Mouse (Mus musculus) embryonic stem cell, embryonic (primary cell): ENCODE results near the gene Cdx4.

ENCODE experiments used
- CTCF ChIA-PET, 4 experiments: fragments of 300-600 bp in 2 of 4; fragments of 350-600 bp in 2 of 4; sonication (Branson Sonifier 250); formaldehyde crosslinking; loops; one replicate each; lab custom pipeline; 2022; ENCODE audit warnings: inconsistent platforms in 2 of 4; lab: Charles Lee
- POLR2A ChIA-PET, 4 experiments: fragments of 300-600 bp in 2 of 4; fragments of 350-600 bp in 2 of 4; sonication (Branson Sonifier 250); formaldehyde crosslinking; loops; one replicate each; lab custom pipeline; 2022; ENCODE audit warnings: antibody characterized with exemption in 4 of 4, inconsistent platforms in 1 of 4; lab: Charles Lee

The Cdx4 gene

DNA sequence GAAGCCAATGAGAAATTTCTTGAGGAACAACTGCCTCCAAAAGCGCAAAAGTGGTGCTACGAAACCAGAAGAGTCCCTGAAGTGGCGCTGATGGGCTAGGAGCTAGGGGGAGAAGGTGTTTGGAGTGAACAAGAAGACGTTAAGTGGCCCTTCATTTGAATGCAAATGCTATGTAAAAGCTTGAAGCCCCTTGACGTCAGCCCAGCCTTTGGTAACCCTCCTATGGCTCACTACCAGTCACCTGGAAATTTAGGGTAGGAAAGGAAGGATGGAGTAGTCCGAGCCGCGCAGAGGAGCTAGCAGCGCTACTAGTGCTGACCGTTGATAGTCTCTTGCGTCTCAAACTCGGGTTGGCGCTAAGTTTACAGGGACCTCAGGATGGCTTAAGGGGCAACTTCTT, at the start of gene Cdx4:
Gene Cdx4 (plus strand): TSS at position 253 of the 400 bp plus-strand sequence.
- POLR2A ChIA-PET: interaction anchor here (0.5 to 3.2 kb wide), 30 partner anchors 8 to 126 kb away, joined by 3 to 44 read pairs (median 4); partner anchors contain the start of gene Chic1 (in 1 of the 4)
- CTCF ChIA-PET: interaction anchor here in 3 of 4 experiments (0.6 to 1.5 kb wide), 5 partner anchors 37 to 122 kb away, joined by 3 read pairs; no protein-coding TSS in a partner anchor

DNA sequence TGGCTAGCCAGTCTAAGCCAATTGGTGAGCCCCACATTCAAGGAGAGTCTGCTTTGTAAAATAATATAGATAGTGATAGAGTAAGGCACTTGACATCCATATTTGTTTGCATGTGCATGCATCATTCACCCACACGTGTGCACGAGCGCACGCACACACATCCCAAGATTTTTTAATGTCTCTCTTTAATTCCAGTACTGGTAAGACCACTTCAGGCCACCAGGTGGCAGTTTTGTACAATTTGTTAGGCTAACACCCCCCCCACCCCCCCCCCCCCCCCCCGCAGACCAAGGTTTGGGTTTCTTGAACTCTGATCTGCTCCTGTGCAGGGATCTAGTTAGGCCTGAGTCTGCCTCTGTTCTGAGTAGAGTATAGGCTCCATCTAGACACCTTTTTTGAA, 46.9 kb upstream of the Cdx4 start:
- ChIA-PET POLR2A (interaction anchor here (0.7 to 2.9 kb wide), 28 partner anchors 10 to 173 kb away, joined by 3 to 16 read pairs (median 4); partner anchors contain the start of genes Cdx4 (in 2 of the 4) and Chic1 (in 1 of the 4)), CTCF (interaction anchor here (0.5 to 1.7 kb wide), 17 partner anchors 7 to 170 kb away, joined by 3 to 10 read pairs (median 4); partner anchors contain the start of gene Chic1 (in 1 of the 4))

DNA sequence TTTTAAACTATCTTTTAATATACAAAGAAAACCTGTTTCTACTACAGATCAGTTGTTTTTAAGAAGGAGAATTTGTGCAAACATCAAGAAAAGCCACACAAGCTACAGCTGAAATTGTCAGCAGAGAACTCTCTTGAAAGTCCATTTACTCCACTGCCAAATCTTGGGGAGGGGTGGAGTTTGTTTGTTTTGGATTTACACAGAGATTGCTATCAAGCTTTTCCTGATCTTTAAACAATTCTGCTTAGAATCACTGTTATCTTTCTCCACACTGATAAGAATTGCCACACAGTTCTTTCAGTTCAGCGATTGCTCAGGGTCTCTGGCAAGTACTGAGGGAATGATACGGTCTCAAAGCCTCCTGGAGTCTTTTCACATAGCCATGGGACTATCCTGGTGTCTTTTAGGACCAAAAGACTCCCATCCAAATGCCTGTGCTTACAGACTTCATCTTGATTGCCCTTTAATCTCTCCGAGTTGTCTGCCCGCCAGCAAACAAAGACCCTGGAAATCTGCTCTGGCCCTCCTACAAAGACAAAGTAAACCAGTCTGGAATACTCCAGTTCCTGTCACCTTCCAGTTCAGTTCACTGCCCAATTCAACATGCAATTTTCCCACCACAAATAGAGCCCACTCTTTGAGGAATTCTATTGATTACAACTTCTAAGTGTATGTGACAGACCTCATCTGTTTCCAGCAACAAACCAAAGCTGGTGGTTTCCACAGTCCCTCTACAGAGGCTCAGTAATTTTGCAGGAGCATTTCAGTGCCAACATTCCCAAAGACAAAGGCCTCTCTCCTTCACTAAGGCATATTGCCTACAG, 34.1 kb upstream of the Cdx4 start:
- ChIA-PET CTCF (interaction anchor here in 2 of 4 experiments (0.7 to 1.1 kb wide), 2 partner anchors 28 to 154 kb away, joined by 3 read pairs; no protein-coding TSS in a partner anchor), POLR2A (interaction anchor here (0.8 to 3.5 kb wide), 25 partner anchors 8 to 700 kb away, joined by 3 to 25 read pairs (median 5); partner anchors contain the start of gene Cdx4 (in 1 of the 4))

DNA sequence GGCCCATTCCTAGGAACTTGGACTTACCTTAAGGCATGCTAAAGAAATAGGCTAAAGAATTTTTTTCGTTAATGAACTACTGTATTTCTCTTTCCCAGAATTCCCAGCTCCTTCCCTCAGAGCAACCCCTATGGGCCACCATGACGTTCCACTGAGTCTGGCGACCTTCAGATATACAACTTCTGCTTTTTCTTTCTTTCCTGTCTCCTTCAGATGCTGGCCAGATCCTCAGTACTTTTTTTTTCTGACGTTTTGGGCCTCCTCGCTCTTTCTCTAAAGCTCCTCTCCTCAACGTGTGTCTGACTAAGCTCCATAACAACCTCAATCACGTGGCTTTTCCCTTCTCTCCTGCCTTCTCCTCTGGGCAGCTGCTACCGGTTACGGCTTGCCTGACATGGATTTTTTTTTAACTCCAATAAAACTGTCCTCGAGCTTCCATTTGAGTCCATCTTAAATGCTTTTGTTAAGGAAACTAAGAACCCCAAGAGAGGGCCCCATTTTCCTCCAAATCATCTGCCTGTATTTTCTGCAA, 33.3 kb upstream of the Cdx4 start:
- POLR2A ChIA-PET: interaction anchor here (0.6 to 3.5 kb wide), 26 partner anchors 8 to 699 kb away, joined by 3 to 25 read pairs (median 4); partner anchors contain the start of genes Cdx4 (in 1 of the 4) and Chic1 (in 1 of the 4)
- CTCF ChIA-PET: interaction anchor here in 3 of 4 experiments (0.6 to 0.9 kb wide), 3 partner anchors 28 to 114 kb away, joined by 3 to 5 read pairs (median 3); no protein-coding TSS in a partner anchor

DNA sequence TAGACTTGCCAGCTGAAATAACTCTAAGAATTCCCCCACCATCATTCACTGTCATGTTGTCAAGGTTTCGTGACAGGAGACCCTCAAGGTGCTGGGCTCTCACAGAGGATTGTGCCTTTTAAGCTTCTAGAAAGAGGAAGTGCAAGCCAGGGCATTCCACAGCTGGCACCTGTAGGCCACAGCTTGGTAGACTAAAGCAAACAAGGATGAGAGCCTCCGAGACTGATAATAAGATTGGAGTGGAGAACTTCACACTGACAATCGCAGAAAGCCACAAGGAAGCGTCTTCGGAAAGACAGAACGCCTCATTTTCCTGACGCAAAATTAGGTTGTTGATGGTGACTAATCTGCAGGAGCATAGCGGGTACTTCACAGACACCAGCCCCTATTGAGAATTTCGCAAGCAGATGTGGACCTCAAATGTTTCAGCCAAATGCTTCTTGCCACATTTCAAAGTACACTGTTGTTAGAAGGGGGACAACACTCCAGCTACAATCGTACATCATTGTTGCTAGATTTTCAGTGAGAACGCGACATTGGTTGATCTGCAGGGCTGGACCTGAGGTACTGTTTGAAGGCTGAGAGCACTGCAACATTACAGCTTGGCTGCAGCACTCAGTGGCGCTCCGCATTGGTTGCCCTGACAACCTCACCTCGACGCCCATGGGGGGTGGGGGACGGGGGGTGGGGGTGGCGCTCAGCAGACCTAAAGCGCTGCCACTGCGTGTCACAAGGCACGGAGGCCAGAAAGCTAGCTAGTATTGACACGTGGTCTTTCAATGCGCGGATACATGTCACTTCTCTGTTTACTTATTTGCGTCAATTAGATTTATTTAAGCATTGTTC, 32.5 kb upstream of the Cdx4 start:
- POLR2A ChIA-PET: interaction anchor here (0.5 to 3.5 kb wide), 28 partner anchors 10 to 193 kb away, joined by 3 to 25 read pairs (median 4); partner anchors contain the start of genes Cdx4 (in 1 of the 4) and Chic1 (in 1 of the 4)
- CTCF ChIA-PET: interaction anchor here in 1 of 4 experiments (0.6 to 0.9 kb wide), 2 partner anchors 81 to 152 kb away, joined by 3 read pairs; no protein-coding TSS in a partner anchor

DNA sequence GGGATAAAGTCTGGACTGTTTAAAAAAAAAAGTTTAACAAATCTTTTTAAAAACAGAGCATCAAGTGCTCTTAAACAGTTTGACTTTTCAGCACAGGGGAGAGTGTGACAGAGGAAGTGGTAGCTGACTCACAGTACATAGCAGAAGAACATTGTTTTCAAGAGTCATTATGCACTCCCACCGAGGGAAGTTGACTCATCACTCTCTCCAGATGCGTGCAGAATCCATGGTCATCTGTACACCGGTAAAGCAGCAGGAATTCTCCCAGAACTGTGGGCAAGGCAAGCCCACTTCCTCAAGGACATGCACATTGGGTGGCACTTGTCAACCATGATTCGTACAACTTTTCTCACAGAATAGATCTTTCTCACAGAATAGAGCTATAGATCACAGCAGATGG, 22.3 kb upstream of the Cdx4 start:
- ChIA-PET POLR2A (interaction anchor here in 2 of 4 experiments (0.9 to 2.7 kb wide), 6 partner anchors 10 to 142 kb away, joined by 3 to 12 read pairs (median 6); partner anchors contain the start of gene Cdx4 (in 1 of the 2)), CTCF (no interaction called here)

DNA sequence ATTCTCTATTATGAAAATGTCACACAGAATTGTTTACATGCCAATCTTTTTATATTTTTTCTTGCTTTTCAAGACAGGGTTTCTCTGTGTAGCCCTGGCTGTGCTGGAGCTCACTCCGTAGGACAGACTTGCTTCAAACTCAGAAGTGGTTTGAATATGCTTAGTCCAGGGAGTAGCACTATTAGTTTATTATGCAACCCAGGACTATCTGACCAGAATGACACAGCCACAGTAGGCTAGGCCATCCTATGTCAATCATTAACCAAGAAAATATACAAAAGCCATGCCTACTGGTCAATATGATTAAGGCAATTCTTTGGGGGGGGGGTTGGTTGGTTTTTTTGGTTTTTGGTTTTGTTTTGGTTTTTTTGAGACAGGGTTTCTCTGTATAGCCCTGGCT, 12.9 kb upstream of the Cdx4 start:
- POLR2A ChIA-PET: interaction anchor here in 2 of 4 experiments (0.9 to 1.6 kb wide), 6 partner anchors 8 to 133 kb away, joined by 3 to 7 read pairs (median 4); partner anchors contain the start of gene Cdx4 (in 1 of the 2)
- CTCF ChIA-PET: no interaction called here

DNA sequence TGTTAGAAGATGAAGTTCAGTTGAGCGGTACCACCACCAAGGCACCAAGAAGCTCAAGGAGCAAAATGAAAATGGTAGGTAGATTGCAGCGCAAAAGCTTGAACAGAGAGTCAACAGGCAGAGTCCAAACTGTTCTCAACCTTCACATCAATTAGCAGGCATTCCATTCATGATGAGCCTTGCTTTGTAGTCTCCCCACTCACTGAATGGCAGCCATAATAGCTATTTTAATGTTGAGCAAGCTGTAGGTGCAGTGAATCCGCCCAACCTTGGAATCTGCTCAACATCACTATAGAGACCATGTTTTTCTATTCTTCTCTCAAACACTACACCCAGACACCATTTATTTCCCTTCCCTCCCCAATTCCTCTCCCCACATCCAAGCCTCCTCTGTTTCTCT, 9.5 kb upstream of the Cdx4 start:
- ChIA-PET POLR2A (interaction anchor here (0.7 to 3.8 kb wide), 49 partner anchors 8 to 675 kb away, joined by 3 to 44 read pairs (median 4); partner anchors contain the start of genes Cdx4 (in 4 of the 4), Chic1 (in 1 of the 4) and Rlim (in 1 of the 4)), CTCF (no interaction called here)

DNA sequence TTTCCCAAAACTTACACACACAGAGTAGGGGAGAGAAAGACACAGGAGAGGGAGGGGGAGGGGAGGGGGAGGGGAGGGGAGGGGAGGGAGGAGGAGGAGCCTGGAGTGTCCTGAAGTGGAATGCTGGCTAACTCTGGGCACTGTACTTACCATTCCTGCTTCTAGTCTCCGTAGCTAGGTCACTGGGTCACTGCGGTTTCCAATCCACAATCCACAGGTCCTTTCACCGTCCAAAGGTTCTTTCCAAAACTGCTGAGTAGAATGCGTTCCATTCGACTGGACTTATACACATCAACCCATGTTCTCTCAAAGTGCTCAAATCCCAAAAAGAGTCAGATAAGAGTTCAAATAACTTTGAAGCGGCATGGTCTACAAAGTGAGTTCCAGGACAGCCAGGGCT, 7.1 kb upstream of the Cdx4 start:
- ChIA-PET POLR2A (interaction anchor here in 1 of 4 experiments (0.8 to 3.8 kb wide), 2 partner anchors 8 to 24 kb away, joined by 5 to 44 read pairs; partner anchors contain the start of gene Cdx4), CTCF (interaction anchor here in 1 of 4 experiments (0.6 kb wide), 1 partner anchor 46 kb away, joined by 3 read pairs; no protein-coding TSS in a partner anchor)

DNA sequence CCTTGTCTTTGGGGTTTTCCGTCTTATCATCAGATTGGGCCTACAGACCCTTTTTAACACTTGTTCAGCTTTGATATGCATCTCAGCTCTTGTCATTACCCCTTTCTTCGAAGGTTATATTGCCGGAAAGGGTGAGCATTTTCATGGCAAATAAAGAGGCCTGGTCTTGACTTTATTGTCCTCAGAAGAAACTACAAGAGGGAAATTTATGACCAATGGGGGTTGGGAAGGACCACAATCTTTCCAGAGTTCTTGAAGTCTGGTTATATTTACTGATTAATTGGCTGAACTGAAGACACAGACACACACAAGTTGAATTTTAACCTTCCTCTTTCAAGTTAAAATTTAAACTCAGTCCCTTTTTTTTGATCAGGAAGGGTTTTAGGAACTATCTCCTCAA, 4.7 kb downstream of the Cdx4 start:
- POLR2A ChIA-PET: no interaction called here
- CTCF ChIA-PET: no interaction called here

DNA sequence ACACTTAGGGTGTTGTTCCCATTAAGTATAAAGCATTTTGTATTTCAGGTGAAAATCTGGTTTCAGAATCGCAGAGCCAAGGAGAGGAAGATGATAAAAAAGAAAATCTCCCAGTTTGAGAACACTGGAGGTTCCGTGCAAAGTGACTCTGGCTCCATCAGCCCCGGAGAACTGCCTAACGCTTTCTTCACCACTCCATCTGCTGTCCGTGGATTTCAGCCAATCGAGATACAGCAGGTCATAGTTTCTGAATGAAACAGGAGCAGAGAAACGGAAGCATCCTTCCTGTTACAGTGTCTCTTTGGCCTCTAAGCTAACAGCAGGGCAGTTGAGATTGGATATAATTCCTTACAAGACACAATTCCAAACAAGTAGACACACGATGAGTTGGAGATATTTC, 8.2 kb downstream of the Cdx4 start:
- ChIA-PET POLR2A (no interaction called here), CTCF (no interaction called here)

DNA sequence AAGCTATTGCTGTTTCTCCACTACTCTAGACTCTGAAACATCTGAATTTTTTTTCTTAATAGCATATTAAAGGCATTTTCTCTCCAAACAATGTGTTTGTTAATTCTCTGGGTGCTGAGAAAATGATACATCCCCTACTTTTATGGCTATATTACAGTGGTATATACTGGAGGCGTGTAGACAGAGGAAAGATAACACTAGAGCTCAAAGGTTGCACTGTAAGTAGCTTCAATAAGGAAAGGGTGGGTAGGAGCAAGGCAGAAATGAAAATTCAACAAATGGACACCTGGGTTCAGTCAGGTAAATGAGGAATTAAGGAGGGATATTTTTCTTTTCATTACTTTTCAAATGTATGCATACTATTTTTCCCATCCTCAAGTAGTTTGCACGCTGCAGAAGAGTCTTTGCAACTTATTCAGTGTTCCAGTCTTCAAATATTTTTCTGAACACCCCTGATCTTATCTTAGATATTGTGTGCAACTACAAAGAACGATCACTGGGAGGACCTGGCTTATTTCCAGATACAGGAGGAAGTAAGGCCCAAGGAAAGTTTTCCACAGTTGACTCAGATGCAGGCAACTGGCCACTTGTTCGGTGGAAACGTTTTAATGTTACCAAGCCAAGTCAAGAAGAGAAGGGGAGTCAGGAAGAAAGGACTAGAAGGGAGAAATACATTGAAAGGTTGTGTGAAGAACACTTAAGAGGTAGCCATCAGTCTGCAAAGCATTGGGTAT, 10.1 kb downstream of the Cdx4 start:
- POLR2A ChIA-PET: interaction anchor here in 2 of 4 experiments (1.2 to 1.8 kb wide), 2 partner anchors 10 to 19 kb away, joined by 3 to 5 read pairs; partner anchors contain the start of gene Cdx4 (in 1 of the 2)
- CTCF ChIA-PET: no interaction called here

DNA sequence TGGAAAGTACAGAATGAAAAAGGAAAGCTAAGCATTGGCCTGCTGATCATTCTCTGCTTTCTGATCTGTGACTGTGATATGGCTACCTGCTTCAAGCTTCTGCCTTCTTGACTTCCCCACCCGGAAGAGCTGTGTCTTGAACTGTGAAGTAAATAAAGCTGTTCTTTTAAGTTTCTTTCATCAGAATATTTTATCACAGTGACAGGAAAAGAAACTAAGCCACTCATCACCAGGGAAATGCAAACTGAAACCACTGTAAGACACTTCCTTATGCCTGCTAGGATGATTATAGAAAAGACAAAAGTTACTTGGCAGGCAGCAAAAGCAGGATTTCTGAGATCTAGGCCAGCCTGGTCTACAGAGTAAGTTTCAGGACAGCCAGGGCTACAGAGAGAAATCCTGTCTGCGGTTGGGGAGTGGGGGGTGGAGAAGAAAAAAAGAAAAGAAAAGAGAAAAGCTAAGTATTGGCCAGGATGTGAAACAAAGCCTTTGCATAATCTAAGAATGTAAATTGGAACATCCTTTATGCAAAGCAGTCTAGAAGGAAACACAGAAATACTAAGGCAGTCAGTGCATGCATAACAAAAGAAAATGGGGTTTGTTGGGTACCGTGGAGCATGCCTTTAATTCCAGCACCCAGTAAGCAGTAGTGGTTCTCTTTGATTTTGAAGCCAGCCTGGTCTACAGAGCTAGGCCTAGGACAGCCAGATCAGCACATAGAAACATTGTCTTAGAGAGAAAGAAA, 20.3 kb downstream of the Cdx4 start:
- CTCF ChIA-PET: no interaction called here
- POLR2A ChIA-PET: interaction anchor here in 2 of 4 experiments (0.7 to 1.3 kb wide), 4 partner anchors 17 to 30 kb away, joined by 3 to 4 read pairs (median 4); partner anchors contain the start of gene Cdx4 (in 1 of the 2)

DNA sequence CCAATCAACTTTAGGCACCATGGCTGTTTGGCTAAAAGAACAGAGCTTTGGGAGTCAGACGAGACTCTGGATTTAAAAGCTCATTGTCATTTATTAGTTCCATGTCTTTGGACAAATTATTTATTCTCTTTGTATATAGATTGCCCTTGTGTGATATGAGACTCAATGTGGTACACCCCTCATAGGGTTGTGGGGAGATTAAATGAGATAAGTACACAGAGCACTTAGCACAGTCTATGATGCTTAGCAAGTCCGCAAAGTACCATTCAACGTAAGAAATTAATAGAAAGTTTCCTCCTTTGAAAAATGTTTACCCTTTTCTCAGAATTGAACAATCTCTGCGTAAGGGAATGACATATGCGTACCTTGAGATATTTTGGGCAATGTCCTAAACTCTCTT, 34.6 kb downstream of the Cdx4 start:
- POLR2A ChIA-PET: interaction anchor here in 3 of 4 experiments (0.6 to 1.7 kb wide), 13 partner anchors 10 to 91 kb away, joined by 3 to 9 read pairs (median 3); partner anchors contain the start of gene Cdx4 (in 1 of the 3)
- CTCF ChIA-PET: interaction anchor here in 1 of 4 experiments (0.6 to 1.0 kb wide), 2 partner anchors 78 to 85 kb away, joined by 3 read pairs; no protein-coding TSS in a partner anchor

DNA sequence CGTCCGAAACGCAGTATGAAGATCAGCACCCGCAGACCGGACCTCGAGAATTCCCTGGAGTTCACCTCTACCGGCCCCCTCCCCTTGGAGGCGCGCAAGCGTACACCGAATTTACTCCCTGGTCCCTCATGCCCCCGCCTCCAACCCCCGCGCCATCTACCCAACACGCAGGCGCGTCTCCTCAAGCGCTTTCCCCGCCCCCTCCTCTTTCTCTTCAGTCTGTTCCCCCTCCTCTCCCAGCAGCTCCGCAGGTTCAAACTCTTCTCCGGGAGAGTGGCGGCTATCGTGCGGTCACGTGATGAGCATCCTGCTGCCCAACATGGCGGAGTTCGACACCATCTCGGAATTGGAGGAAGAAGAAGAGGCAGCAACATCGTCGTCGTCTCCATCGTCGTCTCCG, 35.1 kb downstream of the Cdx4 start, which contains the start of gene Chic1:
Gene Chic1 (plus strand): TSS at position 190 of the 400 bp plus-strand sequence.
- ChIA-PET POLR2A (interaction anchor here in 3 of 4 experiments (0.6 to 1.7 kb wide), 13 partner anchors 11 to 90 kb away, joined by 3 to 9 read pairs (median 3); partner anchors contain the start of gene Cdx4 (in 1 of the 3)), CTCF (interaction anchor here in 1 of 4 experiments (0.6 to 1.0 kb wide), 3 partner anchors 78 to 85 kb away, joined by 3 to 5 read pairs (median 3); no protein-coding TSS in a partner anchor)
